Mouse (Mus musculus) embryo, embryonic 9.5 days (tissue): Measurements from ENCODE around the gene Cphx3.
"Not testable (repeated sequence)": the region's sequence is repeated elsewhere in the genome, so short reads cannot be mapped to it uniquely, and the experiment has no call there.

Experiments
- DNase-seq: peaks from one replicate; pipeline ENCODE4 v3.0.0-alpha.2; 2017; ENCODE audit errors: extremely low spot score

The Cphx3 gene

GRCm38 (mm10) chr14:26081997-26082396 lies at the start of gene Cphx3:
Cphx3 (plus strand) TSS chr14:26082297.
- DNase-seq = not testable (repeated sequence)

GRCm38 (mm10) chr14:26034364-26034763 lies 47.7 kb upstream of the Cphx3 start:
- not testable (repeated sequence) for DNase-seq

GRCm38 (mm10) chr14:26035439-26035838 lies 46.7 kb upstream of the Cphx3 start:
- not testable (repeated sequence) for DNase-seq

DNA sequence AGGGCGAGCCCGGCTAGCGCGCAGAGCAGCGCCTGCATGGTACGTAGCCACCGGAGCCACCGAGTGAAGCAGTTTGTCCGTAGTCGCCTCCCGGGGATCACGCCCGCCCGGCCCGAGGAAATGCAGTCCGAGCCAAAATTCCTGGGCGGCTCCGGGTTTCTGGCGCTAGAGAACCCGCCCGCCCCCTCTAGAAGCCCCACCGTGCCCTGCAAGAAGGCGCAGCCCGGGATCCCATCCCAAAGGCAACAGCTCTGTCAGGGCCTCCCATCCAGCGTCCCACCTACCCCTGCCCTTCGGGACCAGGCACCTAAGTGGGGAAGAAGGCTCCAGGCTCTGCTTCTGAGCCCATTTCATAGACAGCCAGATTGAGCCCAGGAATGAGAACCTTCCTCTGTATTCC lies 39.5 kb upstream of the Cphx3 start, which contains the start of gene Gm9780:
Gene Gm9780, minus strand, starts transcription at position 101 of the 400 bp plus-strand sequence.
- DNase-seq = not testable (repeated sequence)

DNA sequence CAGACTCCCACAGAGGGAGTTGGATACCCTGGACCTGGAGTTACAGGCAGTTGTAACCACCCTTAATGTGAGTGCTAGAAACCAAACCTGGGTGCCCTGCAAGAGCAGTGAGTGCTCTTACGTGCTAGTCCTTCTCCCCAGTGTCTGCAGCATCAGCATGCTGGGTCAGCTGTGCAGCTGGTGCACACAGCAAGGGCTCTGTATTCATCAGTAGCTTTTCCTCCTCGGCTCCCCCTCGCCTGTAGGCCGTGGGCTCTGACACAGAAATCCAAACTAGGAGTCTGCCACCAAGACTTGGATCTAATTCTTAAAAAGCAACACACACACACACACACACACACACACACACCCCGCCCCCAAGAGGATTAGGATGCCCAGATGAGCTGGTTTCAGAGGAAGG lies 37.1 kb upstream of the Cphx3 start:
- DNase-seq = not testable (repeated sequence)

- DNase-seq = not testable (repeated sequence)
These were observed 35.1 kb upstream of the Cphx3 start for GRCm38 (mm10) chr14:26047026-26047425.

- not testable (repeated sequence) for DNase-seq
These were observed 33.3 kb upstream of the Cphx3 start for GRCm38 (mm10) chr14:26048767-26049166.

GRCm38 (mm10) chr14:26058184-26058583 lies 23.9 kb upstream of the Cphx3 start:
- not testable (repeated sequence) for DNase-seq

GRCm38 (mm10) chr14:26059362-26059761 lies 22.7 kb upstream of the Cphx3 start:
- DNase-seq = not testable (repeated sequence)

GRCm38 (mm10) chr14:26066574-26067324 lies 15.3 kb upstream of the Cphx3 start:
- not testable (repeated sequence) for DNase-seq

GRCm38 (mm10) chr14:26067325-26067633 lies 14.8 kb upstream of the Cphx3 start, which contains the start of gene Tmem254c:
Tmem254c (minus strand) TSS chr14:26067355.
- not testable (repeated sequence) for DNase-seq

DNA sequence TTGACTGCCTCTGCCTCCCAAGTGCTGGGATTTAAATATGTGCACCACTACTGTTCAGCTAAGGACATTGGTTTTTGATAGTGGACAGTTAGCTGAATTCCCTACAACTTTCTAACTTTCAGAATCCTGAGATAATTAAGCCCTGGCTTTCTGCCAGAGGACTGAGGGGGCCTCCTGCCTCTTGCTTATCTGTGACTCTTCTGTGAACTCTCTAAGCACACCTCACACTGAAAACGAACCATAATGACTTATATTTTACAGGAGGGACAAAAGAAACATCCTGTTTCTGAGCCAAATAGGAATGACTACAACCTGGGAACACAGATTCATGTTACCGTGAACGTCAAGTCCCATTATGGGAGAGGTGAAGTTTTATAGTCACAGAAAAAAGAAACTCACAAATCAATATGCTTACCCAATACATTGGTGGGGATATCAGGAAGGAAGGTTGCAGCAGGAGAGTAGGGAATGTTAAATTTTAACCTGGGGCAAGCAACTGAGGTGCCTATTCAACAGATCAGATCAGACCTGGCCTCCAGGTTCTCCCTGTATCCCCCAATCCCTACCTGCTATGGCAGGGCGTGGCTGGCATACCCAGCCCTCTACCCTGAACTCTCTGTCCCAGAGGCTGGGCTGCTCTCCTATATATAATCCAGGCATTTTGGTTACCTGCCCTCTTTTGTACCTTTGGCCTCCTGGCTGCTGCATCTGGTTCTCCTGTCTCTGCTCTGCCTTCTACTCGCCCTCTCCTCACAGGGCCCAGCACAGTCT lies 5.3 kb upstream of the Cphx3 start:
- not testable (repeated sequence) for DNase-seq

DNA sequence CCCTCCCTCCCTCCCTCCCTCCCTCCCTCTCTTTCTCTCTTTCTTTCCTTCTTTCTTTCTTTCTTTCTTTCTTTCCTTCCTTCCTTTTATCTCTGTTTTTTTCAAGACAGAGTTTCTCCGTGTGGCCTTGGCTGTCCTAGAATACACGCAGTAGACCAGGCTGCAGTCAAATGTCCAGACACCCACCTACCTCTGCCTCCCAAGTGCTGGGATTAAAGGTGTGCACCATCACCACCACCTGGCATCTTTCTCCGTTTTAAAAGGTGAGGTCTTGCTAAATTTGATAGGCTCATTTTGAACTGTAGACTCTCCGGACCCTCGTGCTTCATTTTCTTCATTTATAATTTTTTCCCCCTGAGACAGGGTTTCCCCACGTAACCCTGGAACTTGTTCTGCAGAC lies 881 bp upstream of the Cphx3 start, which contains the start of gene Cphx2:
Gene Cphx2, plus strand, starts transcription at position 301 of the 400 bp plus-strand sequence.
- DNase-seq = not testable (repeated sequence)

GRCm38 (mm10) chr14:26097622-26098021 lies 15.5 kb downstream of the Cphx3 start:
- DNase-seq = not testable (repeated sequence)

DNA sequence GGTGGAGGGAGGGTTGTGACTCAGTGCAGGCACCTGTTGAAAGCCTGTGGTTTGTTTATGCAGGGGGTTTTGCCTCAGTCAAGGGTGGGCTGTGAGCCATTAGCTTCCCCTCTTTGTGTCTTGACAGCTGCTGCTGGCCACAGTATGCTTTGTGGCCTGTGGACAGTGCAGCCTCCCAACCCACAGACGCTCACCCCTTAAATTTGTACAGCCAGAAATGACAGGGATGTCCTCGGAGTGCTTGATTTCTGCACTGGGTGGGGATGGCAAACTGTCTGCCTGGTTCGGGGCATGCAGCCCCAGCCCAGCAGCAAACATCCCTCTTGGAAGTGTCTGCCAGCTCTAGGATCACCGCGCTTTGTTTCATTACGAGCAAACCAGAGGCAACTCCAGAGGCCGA lies 36.1 kb downstream of the Cphx3 start, which contains the start of gene Duxbl2:
Gene Duxbl2, plus strand, starts transcription at position 200 of the 400 bp plus-strand sequence.
- not testable (repeated sequence) for DNase-seq

GRCm38 (mm10) chr14:26118550-26119000 lies 36.5 kb downstream of the Cphx3 start:
- DNase-seq = not testable (repeated sequence)

- DNase-seq = not testable (repeated sequence)
These were observed 37.0 kb downstream of the Cphx3 start for GRCm38 (mm10) chr14:26119095-26119494.

- not testable (repeated sequence) for DNase-seq
These were observed 65.0 kb downstream of the Cphx3 start for GRCm38 (mm10) chr14:26147095-26147494.

- DNase-seq = not testable (repeated sequence)
These were observed 73.9 kb downstream of the Cphx3 start for GRCm38 (mm10) chr14:26156032-26156431.

- DNase-seq = not testable (repeated sequence)
These were observed 79.1 kb downstream of the Cphx3 start for GRCm38 (mm10) chr14:26161156-26161555.

GRCm38 (mm10) chr14:26162423-26162822 lies 80.3 kb downstream of the Cphx3 start:
- not testable (repeated sequence) for DNase-seq

DNA sequence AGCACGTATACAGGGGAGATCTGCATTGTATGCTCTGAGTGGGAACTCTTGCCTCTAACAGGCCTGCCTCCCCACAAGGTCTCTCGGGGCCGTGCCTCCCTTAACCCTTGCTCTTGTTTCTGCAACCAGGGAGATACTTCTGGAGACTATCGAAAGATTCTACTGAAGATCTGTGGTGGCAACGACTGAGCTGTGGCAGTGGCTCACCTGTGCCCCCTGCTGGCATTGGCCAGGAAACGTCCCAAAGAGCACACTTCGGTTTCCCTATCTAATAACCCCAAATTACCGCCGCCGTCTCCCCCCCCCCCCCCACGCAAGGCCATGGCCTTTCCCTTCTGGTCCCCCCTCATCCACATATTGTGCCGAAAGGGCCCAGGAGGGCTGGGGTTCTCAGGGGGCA lies 83.2 kb downstream of the Cphx3 start:
- DNase-seq = not testable (repeated sequence)
